Mouse (Mus musculus) liver, embryonic 15.5 days (tissue): ENCODE data around the gene Cog5. TPM values are rescaled to one million over a fixed set of nuclear protein-coding genes. Genes with fewer than 3 reads are reported as not detected.

Source experiments
- ATAC-seq: fragments of 200-750 bp; cut with Nextera tagmentation; 2 replicates; pipeline ENCODE4 v1.8.0; 2017; ENCODE audit warnings: moderate number of reproducible peaks, mild to moderate bottlenecking, moderate library complexity; ENCODE audit not compliant: insufficient read depth
- H3K27ac ChIP-seq: fragments of 300-500 bp; sonication (generic); replicated peaks from 2 replicates; pipeline ENCODE4 v1.5.1; 2015; ENCODE audit warnings: mild to moderate bottlenecking, inconsistent platforms
- H3K27me3 ChIP-seq: fragments of 300-500 bp; sonication (generic); 2 replicates; pipeline ENCODE4 v1.6.1; 2015; ENCODE audit warnings: mild to moderate bottlenecking, inconsistent platforms
- H3K36me3 ChIP-seq: fragments of 300-500 bp; sonication (generic); replicated peaks from 2 replicates; pipeline ENCODE4 v1.6.1; 2015; ENCODE audit warnings: moderate library complexity, mild to moderate bottlenecking, inconsistent platforms
- H3K4me1 ChIP-seq: fragments of 300-500 bp; sonication (generic); replicated peaks from 2 replicates; pipeline ENCODE4 v1.6.1; 2015; ENCODE audit warnings: inconsistent platforms
- H3K4me2 ChIP-seq: fragments of 300-500 bp; sonication (generic); 2 replicates; pipeline ENCODE4 v1.6.1; 2015; ENCODE audit warnings: moderate library complexity, mild to moderate bottlenecking, inconsistent platforms
- H3K4me3 ChIP-seq: fragments of 300-500 bp; sonication (generic); replicated peaks from 2 replicates; pipeline ENCODE4 v1.5.1; 2015; ENCODE audit warnings: mild to moderate bottlenecking, inconsistent platforms
- H3K9ac ChIP-seq: fragments of 300-500 bp; sonication (generic); 2 replicates; pipeline ENCODE4 v1.6.1; 2015; ENCODE audit warnings: moderate library complexity, mild to moderate bottlenecking, inconsistent platforms
- H3K9me3 ChIP-seq: fragments of 300-500 bp; sonication (generic); replicated peaks from 2 replicates; pipeline ENCODE4 v1.6.1; 2016; ENCODE audit warnings: inconsistent platforms
- whole genome bisulfite sequencing: fragments of 180-500 bp; shearing (Covaris S2); methylation state at CpG from one replicate; pipeline ENCODE4 v1.1.7; 2015; ENCODE audit warnings: mixed read lengths; ENCODE audit not compliant: insufficient replicate concordance; 5-methylcytosine and 5-hydroxymethylcytosine counted together
- polyA plus RNA-seq: library from polyadenylated mRNA; unstranded; fragments of >200 nt; fragmentation: Nextera tagmentation; extraction: Ambion mirVana; gene quantifications from 2 replicates; pipeline ENCODE4 v1.2.1, GENCODE M21; 2015

Gene Cog5
- polyA plus RNA-seq, 1 experiment from 2014 or later = 6.8 TPM

DNA sequence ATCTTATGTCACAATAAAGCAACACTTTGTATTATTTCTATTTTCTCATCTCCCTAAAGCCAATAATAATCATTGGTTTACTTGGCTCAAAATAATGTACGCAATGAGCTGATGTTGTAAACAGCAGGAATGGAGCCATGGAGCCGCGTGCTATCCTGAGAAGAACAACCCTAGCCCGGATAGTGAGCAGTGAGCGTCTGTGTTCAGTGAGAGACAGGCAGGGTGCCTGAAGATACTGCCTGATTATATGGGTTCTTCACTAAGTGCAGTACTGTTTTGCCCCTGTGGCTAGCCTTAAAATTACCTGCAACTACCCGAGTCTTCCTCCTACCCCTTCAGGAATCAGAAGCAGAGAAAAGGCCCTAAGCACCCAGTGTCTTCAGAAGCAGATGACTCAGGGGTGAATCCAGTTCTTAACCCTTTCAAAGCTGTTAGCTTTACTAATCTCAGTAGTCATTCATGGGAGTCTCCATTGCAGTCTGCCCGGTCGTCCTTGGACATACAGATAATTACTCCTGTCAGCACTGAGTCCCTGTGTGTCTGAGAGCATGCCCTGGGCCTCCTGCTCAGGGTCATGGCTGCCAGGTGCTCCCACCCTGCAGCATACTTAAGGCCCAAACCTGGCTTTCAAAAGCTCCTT, 240.5 kb downstream of the Cog5 start:
- no peaks in the 10 kb centered on the region for H3K4me1 ChIP-seq
- H3K4me3 ChIP-seq = no peak overlapping the region
- no peak overlapping the region for H3K9ac ChIP-seq
- H3K4me2 ChIP-seq = no peak overlapping the region
- no peak for ATAC-seq
- no peak overlapping the region for H3K27ac ChIP-seq
- H3K9me3 ChIP-seq = no peaks in the 10 kb centered on the region
- WGBS = 67% methylated on average over 8 of the region's 8 CpGs
- no peaks in the 10 kb centered on the region for H3K36me3 ChIP-seq
- H3K27me3 ChIP-seq = no peaks in the 10 kb centered on the region

DNA sequence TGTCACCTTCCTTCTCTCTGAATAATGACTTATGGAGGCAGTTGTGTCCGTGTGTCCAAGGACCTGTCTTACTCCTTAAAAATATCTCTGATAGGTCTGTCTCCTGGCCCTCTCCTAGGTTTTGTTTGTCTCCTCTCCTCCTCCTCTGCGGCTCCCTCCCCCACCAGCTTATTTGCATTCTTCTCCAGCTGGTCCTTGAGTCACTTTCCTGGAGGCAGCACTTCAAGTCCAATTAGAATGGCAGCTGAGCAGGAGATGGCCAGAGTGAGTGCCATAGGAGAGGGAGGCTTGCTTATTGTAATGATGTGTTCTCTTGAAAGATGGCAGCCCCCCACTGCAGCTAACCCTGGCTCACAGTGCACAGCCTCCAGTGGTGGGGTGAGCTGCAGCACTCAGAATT, 241.2 kb downstream of the Cog5 start:
- Histone ChIP-seq H3K27ac (no peak overlapping the region), H3K9me3 (no peaks in the 10 kb centered on the region), H3K36me3 (no peaks in the 10 kb centered on the region), H3K4me2 (no peak overlapping the region), H3K4me1 (no peaks in the 10 kb centered on the region), H3K4me3 (no peak overlapping the region), H3K27me3 (no peaks in the 10 kb centered on the region), H3K9ac (no peak overlapping the region)
- 61% methylated on average over 2 of the region's 2 CpGs for WGBS
- ATAC-seq = no peak

DNA sequence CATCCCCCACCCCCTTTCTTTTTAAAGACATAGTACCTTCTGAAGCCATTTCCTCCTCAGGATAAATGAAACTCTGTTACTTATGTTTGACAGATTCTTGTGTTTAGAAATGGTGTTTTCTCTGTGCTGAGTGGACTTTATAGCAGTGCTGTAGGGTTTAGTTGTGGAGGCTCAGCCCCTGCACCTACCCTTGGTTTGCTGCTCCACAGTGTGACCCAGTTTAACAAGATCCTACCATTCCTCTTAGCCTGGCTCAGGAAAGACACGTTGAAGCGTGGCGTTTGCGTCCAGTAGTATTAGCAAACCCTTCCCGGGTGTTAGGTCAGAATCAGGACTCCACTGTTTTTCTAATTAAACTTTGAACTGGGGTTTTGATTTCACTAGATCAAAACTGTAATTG, 241.6 kb downstream of the Cog5 start:
- Histone ChIP-seq H3K27ac (no peak overlapping the region), H3K27me3 (no peaks in the 10 kb centered on the region), H3K4me1 (no peaks in the 10 kb centered on the region), H3K36me3 (no peaks in the 10 kb centered on the region), H3K9me3 (no peaks in the 10 kb centered on the region), H3K4me2 (no peak overlapping the region), H3K9ac (no peak overlapping the region), H3K4me3 (no peak overlapping the region)
- WGBS = 67% methylated on average over 5 of the region's 5 CpGs
- no peak for ATAC-seq

DNA sequence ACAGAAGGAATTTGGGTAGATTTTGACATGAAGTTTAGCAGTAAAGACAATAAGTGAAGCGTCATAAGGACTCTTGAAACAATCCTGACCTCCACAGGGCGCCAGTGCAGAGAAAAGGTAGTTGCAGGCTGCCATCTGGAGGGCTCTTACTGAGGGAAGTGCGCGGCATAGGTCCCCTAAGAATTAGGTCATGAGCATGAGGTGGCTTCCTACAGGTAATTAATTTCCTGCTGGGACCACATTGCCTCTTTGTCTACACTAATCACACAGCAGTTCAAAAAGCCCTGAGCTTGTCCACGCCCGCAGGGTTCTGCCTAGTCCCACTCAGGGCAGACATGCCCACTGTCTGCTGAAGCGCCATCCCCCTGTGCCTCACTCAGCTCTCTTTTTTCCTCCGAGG, 242.3 kb downstream of the Cog5 start:
- Histone ChIP-seq H3K9ac (no peak overlapping the region), H3K36me3 (no peaks in the 10 kb centered on the region), H3K4me1 (no peaks in the 10 kb centered on the region), H3K27me3 (no peaks in the 10 kb centered on the region), H3K4me3 (no peak overlapping the region), H3K4me2 (no peak overlapping the region), H3K27ac (no peak overlapping the region), H3K9me3 (no peaks in the 10 kb centered on the region)
- ATAC-seq = no peak
- 73% methylated on average over 8 of the region's 8 CpGs for WGBS

DNA sequence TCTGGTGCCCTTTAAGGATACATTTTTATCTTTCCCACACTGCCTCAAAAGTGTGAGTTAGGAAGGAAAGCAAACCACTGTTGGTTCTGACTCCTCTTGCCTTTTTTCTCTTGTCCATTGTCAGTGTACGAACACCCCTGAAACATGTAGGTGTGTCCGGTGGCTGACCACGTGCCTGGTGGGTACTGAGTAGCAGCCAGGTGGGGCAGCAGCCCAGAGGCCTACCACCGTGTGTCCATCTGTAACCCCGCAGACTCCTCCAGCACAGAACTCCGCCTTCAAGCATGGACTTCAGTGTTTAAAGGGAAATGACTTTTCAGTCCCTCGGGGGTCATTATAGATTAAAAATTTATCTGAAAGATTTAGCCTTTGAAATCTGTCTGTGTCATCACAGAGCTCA, 242.8 kb downstream of the Cog5 start:
- Histone ChIP-seq H3K36me3 (0 out of 2 replicates have a peak, but pooled peaks cover under 1% of the 10 kb centered on the region), H3K4me2 (no peak overlapping the region), H3K27me3 (no peaks in the 10 kb centered on the region), H3K27ac (no peak overlapping the region), H3K4me1 (no peaks in the 10 kb centered on the region), H3K9me3 (no peaks in the 10 kb centered on the region), H3K4me3 (no peak overlapping the region), H3K9ac (no peak overlapping the region)
- WGBS = 78% methylated on average over 7 of the region's 7 CpGs
- ATAC-seq = no peak

DNA sequence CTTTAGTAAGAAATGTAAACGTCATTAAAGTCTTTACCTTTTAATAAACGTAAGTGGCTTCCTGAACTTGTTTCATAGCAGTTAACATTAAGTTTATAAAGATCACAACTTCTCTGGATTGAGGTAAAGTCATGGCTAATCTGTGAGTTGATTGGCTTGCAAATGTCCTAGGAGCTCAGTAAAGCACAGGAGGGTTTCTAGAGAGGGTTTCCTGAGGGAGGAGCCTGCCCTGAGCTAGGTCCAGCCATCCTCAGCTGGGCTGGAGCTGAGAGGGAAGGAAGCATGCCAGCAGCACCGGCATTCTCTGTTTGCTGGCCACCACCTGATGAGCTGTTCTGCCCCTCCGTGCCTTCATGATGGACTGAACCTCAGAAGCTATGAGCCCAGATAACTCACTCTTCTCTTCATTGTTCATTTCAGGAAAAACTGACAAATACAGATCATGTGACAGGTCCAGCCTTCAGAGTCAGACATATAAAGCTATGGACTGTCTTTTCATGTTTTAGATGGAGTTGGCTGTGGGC, 245.8 kb downstream of the Cog5 start:
- no peaks in the 10 kb centered on the region for H3K9me3 ChIP-seq
- H3K27me3 ChIP-seq = no peaks in the 10 kb centered on the region
- no peak overlapping the region for H3K4me2 ChIP-seq
- WGBS = 80% methylated on average over 4 of the region's 4 CpGs
- H3K9ac ChIP-seq = no peak overlapping the region
- no peak overlapping the region for H3K27ac ChIP-seq
- no peak for ATAC-seq
- no peaks in the 10 kb centered on the region for H3K4me1 ChIP-seq
- H3K36me3 ChIP-seq = 0 out of 2 replicates have a peak, but pooled peaks cover 4% of the 10 kb centered on the region
- H3K4me3 ChIP-seq = no peak overlapping the region

DNA sequence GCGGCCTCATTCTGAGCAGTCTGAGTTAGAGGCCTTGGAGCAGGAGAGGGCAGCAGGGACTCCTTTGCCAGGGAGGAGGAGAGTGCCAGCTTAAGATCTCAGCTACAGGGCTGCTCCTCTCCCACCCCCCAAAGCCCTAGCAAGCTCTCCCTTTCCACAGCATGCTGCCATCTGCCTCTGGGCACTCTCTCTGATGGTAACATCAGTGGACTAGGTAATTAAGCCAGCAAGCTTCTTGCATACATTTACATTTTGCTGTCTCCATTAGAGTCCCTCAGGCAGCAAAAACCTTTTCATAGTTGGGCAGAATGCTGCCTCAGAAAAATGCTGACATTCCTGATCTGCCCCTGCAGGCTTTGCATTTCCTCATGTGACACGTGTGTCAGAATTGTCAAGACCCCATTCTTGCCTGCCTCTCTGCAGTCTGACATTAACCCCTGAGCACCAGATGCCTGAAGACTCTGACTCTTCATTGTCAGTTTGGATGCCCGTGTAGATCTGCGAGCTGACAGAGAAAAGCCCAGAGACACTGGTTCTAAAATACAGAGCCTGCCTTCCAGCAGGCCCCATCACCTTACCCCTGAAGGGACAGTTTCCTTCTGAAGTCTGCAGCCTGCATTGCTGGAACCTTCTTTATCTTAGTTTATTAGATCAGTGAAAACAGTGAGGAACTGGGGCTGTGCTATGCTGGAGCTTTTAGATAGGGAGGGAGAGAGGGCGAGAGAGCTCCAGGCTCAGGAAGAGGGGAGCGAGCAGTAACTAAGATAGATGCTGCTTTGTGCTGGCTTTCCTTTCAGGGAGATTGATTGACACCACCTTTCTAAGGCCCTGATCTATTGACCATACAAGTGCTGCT, 251.3 kb downstream of the Cog5 start:
- WGBS = 47% methylated on average over 6 of the region's 6 CpGs
- peak; percentile 54 for ATAC-seq
- Histone ChIP-seq H3K4me3 (no peak overlapping the region), H3K4me2 (no peak overlapping the region), H3K9me3 (no peaks in the 10 kb centered on the region), H3K9ac (no peak overlapping the region), H3K27ac (no peak overlapping the region), H3K36me3 (0 out of 2 replicates have a peak, but pooled peaks cover 4% of the 10 kb centered on the region), H3K27me3 (no peaks in the 10 kb centered on the region), H3K4me1 (peaks cover 17% of the 10 kb centered on the region)

DNA sequence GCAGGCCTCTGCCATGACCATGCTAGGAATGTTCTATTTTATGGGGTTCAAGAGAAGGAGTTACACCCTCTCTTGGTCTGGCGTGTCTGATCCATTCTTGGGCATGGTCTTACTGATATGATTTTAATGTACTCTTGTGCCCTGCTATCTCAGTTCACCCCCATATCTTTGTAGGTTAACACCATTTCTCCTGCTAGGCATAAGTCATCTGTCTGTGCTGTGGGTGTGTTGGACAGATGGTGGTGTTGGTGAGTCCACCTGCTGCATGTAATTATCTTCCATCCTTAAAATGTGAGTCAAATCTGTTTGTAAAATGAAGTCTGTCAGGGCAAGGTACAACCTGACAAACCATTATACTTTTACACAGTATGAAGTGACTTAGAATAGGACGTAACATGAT, 252.8 kb downstream of the Cog5 start:
- peak; percentile 60 for ATAC-seq
- no peak overlapping the region for H3K9ac ChIP-seq

DNA sequence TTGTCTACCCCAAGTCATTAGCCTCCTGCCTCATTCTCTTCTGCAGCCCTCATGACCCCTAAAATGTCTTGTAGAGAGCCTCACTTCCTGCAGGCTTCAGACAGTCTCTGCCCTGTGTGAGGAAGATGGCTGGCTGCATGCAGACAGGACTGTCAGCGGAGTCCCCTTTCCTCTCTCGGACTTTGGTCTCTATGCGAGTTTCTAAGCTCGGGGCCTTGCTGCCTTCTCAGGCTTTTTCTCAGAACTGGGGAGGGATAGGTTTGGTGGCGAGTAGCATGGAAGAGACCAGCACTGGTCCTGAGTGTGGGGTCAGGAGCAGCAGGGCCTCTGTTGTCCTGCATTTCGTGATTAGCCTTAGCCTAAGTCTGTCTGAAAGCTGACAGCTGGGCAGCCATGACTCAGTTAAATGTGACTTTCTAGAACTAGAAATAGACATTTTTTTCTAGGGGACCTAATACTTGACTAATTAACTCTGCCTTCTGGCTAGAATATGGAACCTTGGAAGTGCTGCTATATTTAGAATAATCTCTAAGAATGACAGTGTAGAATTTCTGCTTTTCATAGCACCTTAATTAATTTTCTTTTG, 258.4 kb downstream of the Cog5 start:
- Histone ChIP-seq H3K27me3 (no peaks in the 10 kb centered on the region), H3K9me3 (no peaks in the 10 kb centered on the region), H3K4me1 (no peaks in the 10 kb centered on the region; the same call in 1 of the 2 replicates), H3K27ac (no peak overlapping the region), H3K9ac (no peak overlapping the region), H3K4me2 (no peak overlapping the region), H3K36me3 (no peaks in the 10 kb centered on the region), H3K4me3 (no peak overlapping the region)
- ATAC-seq = no peak
- WGBS = 62% methylated on average over 6 of the region's 6 CpGs

More for the DNA sequence above, 252.8 kb downstream of the Cog5 start:
- 60% methylated on average over 2 of the region's 2 CpGs for WGBS
- Histone ChIP-seq H3K4me1 (peaks cover 17% of the 10 kb centered on the region), H3K27me3 (no peaks in the 10 kb centered on the region), H3K9me3 (no peaks in the 10 kb centered on the region), H3K4me3 (no peak overlapping the region), H3K4me2 (no peak overlapping the region), H3K36me3 (0 out of 2 replicates have a peak, but pooled peaks cover 3% of the 10 kb centered on the region), H3K27ac (no peak overlapping the region)

DNA sequence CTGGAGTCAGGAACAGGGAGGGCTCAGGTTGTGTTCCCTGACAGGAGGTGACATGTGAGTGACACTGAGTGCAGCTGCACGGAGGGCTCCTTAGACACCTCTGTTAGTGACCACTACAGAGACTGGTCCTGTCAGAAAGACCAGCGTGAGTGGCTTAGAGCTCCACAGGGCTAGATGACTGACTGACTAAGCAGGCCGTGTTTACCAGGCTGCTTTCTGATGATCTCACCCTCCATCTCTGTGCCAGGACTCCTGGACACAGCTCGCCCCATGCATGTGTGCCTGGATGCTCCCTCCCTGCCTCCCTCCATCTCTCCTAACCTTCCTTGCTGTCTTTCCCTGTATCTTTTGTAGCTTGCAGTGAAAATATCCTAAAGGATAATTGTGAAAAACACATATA, 258.9 kb downstream of the Cog5 start:
- H3K9ac ChIP-seq = no peak overlapping the region
- no peaks in the 10 kb centered on the region for H3K27me3 ChIP-seq
- ATAC-seq = no peak
- 68% methylated on average over 4 of the region's 4 CpGs for WGBS
- no peak overlapping the region for H3K27ac ChIP-seq
- H3K36me3 ChIP-seq = no peaks in the 10 kb centered on the region
- no peak overlapping the region for H3K4me3 ChIP-seq
- no peaks in the 10 kb centered on the region for H3K9me3 ChIP-seq
- H3K4me1 ChIP-seq = no peaks in the 10 kb centered on the region; the same call in 1 of the 2 replicates
- no peak overlapping the region for H3K4me2 ChIP-seq

DNA sequence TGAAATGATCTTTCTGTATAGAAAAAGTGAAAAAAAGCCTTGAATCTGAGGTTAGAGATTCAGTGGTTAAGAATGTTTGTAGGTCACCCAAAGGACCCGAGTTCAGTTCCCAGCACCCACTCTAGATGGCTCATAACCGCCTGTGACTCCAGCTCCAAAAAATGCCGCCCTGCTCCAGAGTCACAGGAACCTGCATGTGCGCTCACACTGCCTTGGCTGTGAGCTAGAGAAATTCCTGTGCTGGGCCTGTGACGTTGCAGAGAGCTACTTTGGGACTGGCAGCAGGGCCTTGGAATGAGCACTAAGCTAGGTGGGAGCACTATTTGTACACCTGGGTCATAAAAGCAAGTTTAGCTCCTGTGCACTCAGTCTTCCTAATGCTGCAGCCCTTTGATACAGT, 262.0 kb downstream of the Cog5 start:
- no peak overlapping the region for H3K9ac ChIP-seq
- no peak overlapping the region for H3K27ac ChIP-seq
- no peak overlapping the region for H3K4me2 ChIP-seq
- H3K9me3 ChIP-seq = no peaks in the 10 kb centered on the region
- 79% methylated on average over 5 of the region's 5 CpGs for WGBS
- no peaks in the 10 kb centered on the region for H3K27me3 ChIP-seq
- H3K4me1 ChIP-seq = peaks cover 9% of the 10 kb centered on the region; the same call in 1 of the 2 replicates
- H3K36me3 ChIP-seq = 0 out of 2 replicates have a peak, but pooled peaks cover 2% of the 10 kb centered on the region
- H3K4me3 ChIP-seq = no peak overlapping the region
- ATAC-seq = no peak
